Mouse (Mus musculus) granulocyte monocyte progenitor cell, adult 5-6 weeks (primary cell): Measurements from ENCODE around the gene Tex10. TPM values are rescaled to one million over a fixed set of nuclear protein-coding genes. Genes with fewer than 3 reads are reported as not detected.
A peak's percentile ranks its signal among the peaks of the same experiment; 100 is the strongest.

Source experiments
- ATAC-seq: replicated peaks from 2 replicates; pipeline ENCODE4 v1.8.0; 2016; ENCODE audit warnings: mild to moderate bottlenecking, moderate TSS enrichment, inconsistent platforms; ENCODE audit not compliant: poor library complexity, severe bottlenecking
- total RNA-seq, 2 experiments: library from RNA; stranded (forward) in 1 of 2; stranded (reverse) in 1 of 2; fragments of 200-712, 200-1000 nt in 1 of 2; fragments of >200 nt in 1 of 2; fragmentation: Nextera tagmentation in 1 of 2; gene quantifications; 2 replicates each; pipeline ENCODE4 v1.2.3; 2014 to 2017

Tex10 gene
- total RNA-seq (2014; fragmentation: Nextera tagmentation) (45.3 and 55.8 TPM in 2 replicates), total RNA-seq (2017) (40.6 and 54.1 TPM in 2 replicates)

GRCm38 (mm10) chr4:48472792-48473650 lies at the start of gene Tex10:
TSS of gene Tex10 (minus strand) at chr4:48473459.
- peak; percentile 93 for ATAC-seq

- no peak for ATAC-seq
Measured at GRCm38 (mm10) chr4:48510861-48511260, 37.6 kb upstream of the Tex10 start.

GRCm38 (mm10) chr4:48492510-48492909 lies 19.3 kb upstream of the Tex10 start:
- no peak for ATAC-seq

- ATAC-seq: no peak
Measured at GRCm38 (mm10) chr4:48491290-48491743, 18.1 kb upstream of the Tex10 start.

GRCm38 (mm10) chr4:48488916-48489315 lies 15.7 kb upstream of the Tex10 start:
- ATAC-seq: no peak

GRCm38 (mm10) chr4:48481287-48481686 lies 8.0 kb upstream of the Tex10 start:
- peak; percentile 100 for ATAC-seq

- no peak for ATAC-seq
Measured at GRCm38 (mm10) chr4:48473651-48474011, 372 bp upstream of the Tex10 start.

GRCm38 (mm10) chr4:48472052-48472791 lies 1.0 kb downstream of the Tex10 start:
- no peak for ATAC-seq

- ATAC-seq: no peak
Measured at GRCm38 (mm10) chr4:48470977-48471376, 2.3 kb downstream of the Tex10 start.

GRCm38 (mm10) chr4:48461060-48461459 lies 12.2 kb downstream of the Tex10 start:
- no peak for ATAC-seq

GRCm38 (mm10) chr4:48458436-48458835 lies 14.8 kb downstream of the Tex10 start:
- no peak for ATAC-seq

- ATAC-seq: no peak
Measured at GRCm38 (mm10) chr4:48454106-48454773, 19.0 kb downstream of the Tex10 start.

GRCm38 (mm10) chr4:48428054-48428453 lies 45.2 kb downstream of the Tex10 start:
- no peak for ATAC-seq

GRCm38 (mm10) chr4:48427413-48427812 lies 45.8 kb downstream of the Tex10 start:
- ATAC-seq: no peak

- no peak for ATAC-seq
Measured at GRCm38 (mm10) chr4:48423738-48424137, 49.5 kb downstream of the Tex10 start.

- ATAC-seq: no peak
Measured at GRCm38 (mm10) chr4:48422633-48423032, 50.6 kb downstream of the Tex10 start.

GRCm38 (mm10) chr4:48418831-48419468 lies 54.3 kb downstream of the Tex10 start:
- peak; percentile 88 for ATAC-seq

- no peak for ATAC-seq
Measured at GRCm38 (mm10) chr4:48415838-48416335, 57.4 kb downstream of the Tex10 start.

GRCm38 (mm10) chr4:48413473-48413872 lies 59.8 kb downstream of the Tex10 start:
- ATAC-seq: no peak
